Mouse (Mus musculus): ENCODE measurements at regions not wholly inside any gene's neighbourhood (a gene's known extent, or its start where the extent isn't known, plus 50 kb on each side); places are given as distances from the start of the nearest gene placed in this dataset.

DNA sequence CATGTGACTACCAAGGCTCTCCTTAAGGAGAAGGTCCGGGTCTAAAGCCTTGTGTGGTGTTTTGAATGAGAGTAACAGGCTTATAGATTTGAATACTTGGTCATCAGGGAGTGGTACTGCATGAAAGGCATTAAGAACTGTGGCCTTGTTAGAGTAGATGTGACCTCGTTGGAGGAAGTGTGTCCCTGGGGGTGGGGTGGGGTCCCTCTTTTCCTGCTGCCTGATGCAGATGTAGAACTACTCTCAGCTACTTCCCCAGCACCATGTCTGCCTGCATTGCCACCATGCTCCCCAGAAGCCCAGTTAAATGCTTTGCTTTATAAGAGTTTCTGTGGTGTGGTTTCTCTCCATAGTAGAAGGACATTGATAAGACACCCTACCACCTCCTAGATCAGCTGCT is 367.9 kb downstream of the Cbln4 start:
- DNase-seq (ENCODE audit: low spot score), result no peak

DNA sequence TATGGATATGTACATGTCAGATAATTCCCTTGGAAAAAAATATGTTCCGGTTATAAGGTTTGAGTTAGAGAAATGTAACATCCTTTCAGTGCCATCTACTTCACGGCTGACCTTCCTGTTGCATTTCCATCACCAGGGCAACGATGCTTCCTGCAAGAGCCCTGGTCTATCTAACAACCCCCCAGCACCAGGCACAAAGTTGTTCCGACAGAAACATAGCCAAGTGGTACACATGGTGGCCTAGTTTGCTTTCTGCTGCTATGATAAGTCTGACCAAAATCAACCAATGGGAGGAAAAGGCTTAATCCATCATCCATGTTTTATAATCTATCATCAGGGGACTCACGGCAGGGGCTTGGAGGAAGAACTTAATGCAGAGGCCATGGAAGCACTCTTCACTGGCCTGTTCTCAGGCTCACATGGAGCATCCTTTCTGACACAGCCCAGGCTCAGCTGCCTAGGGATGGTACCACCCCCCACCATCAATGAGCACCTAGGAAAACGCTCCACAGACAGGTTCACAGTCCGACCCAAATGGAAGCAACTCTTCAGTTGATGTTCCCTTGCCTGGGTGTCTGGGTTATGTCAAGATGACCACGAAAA is 372.2 kb downstream of the Cbln4 start:
- DNase-seq (ENCODE audit: low spot score), result no peak

DNA sequence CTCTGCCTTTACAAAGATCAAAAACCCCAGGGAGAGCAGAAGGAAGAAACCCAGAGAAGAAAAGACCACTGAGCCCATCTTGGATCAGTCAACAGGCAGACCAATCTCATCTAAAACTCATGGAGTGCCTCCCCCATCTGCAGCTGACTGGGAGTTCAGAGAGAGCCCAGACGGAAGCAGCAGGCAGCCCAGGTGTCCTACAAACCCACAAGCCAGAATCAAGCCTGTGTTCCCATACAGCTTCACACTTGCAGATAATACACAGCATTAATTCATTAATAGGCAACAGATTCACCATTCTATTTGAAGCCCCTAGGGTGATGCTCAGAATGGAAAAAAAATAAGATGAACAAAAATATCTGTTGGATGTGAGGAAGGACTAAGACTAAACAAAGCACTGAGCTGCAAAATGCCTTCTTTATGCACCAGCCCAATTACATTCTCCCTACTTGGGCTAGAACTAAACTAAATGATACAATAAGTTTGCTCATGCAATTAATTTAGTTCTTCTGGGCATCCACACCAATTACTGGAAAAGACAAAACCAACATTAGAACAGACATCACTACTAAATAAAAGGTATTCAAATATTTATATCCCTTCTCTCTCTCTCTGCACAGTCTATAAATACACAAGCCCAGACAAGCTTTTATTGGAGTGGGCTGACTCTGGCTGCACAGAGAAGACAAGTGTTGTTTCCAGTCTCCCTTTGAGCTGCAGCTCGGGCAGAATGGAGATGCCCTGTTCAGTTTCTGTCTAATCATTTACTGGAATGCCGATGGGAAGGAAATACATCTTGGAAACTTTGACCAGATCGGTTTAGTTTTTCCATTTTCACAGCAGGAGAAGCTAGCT is 374.2 kb downstream of the Cbln4 start:
- no peak for DNase-seq (ENCODE audit: low spot score)

- no peak for DNase-seq (ENCODE audit: low spot score)
These were observed 380.7 kb downstream of the Cbln4 start for GRCm38 (mm10) chr2:171662571-171662970.

DNA sequence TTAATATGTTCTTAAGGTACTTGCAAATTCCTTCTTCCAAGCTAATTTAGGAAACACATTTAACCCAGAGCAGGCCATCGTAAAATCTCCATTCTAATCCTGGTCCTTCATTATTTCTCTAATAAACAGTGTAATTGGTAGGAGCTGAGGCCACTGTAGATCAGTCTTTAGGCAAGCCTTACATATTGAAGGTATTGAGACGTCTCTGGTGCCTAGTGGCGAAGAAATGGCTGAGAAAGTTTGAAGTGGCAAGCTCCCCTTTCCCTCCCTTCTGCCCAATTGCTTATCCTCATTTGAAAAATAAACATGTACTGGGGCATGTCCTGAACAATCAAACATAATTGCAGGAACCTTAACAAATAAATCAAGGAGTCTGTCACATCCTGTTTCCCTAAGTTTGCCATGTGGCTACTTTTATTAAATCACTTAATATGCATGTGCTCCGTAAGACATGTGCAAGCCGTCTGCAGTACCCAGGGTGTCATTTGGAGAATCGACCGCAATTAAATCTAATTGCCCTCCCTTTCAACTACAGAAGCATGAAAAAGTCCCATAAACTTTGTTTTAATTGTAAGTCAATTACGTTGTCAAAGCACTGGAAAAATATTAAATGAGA is 381.3 kb downstream of the Cbln4 start:
- no peak for DNase-seq (ENCODE audit: low spot score)

DNA sequence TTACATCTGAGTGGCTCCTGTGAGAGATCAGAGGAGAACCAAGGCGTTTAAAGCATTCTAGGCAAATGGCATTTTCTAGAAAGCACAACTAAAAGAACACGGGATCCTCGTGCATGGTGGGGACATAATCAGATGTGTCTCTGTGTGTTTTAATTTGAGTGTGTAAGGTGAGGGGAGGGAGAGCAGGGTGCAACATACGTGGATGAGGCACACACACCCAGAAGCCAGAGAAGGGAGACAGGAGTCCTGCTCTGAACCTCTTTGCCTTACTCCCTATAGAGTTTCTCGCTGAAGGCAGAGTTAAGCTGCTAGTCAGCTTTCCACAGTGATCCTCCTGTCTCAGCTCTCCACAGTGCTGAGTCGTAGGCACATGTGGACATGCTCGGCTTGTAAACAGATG is 386.1 kb downstream of the Cbln4 start:
- no peak for DNase-seq (ENCODE audit: low spot score)

DNA sequence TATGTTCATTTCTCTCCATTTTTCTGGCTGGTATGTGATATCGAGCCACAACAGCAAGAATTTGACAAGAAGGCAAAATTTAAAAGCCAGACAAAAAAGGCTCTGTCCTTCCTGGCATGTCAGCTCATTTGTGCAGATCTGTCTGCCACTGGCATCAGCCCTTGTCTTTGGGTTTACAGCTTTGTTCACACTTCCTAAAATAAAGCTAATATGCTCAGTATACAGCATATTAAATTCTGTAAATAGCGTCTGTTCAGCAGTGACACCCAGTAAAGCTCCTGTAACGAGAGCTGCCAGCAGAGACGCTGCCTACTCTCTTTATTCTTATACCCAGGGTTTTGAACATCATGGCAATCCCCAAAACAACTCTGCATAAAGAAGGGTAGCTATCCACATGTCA is 401.5 kb downstream of the Cbln4 start:
- DNase-seq (ENCODE audit: low spot score), result no peak

GRCm38 (mm10) chr2:171640478-171640877 is 402.8 kb downstream of the Cbln4 start:
- no peak for DNase-seq (ENCODE audit: low spot score)

GRCm38 (mm10) chr2:171638931-171639330 is 404.3 kb downstream of the Cbln4 start:
- no peak for DNase-seq (ENCODE audit: low spot score)

- no peak for DNase-seq (ENCODE audit: low spot score)
These were observed 406.4 kb downstream of the Cbln4 start for GRCm38 (mm10) chr2:171636837-171637236.

DNA sequence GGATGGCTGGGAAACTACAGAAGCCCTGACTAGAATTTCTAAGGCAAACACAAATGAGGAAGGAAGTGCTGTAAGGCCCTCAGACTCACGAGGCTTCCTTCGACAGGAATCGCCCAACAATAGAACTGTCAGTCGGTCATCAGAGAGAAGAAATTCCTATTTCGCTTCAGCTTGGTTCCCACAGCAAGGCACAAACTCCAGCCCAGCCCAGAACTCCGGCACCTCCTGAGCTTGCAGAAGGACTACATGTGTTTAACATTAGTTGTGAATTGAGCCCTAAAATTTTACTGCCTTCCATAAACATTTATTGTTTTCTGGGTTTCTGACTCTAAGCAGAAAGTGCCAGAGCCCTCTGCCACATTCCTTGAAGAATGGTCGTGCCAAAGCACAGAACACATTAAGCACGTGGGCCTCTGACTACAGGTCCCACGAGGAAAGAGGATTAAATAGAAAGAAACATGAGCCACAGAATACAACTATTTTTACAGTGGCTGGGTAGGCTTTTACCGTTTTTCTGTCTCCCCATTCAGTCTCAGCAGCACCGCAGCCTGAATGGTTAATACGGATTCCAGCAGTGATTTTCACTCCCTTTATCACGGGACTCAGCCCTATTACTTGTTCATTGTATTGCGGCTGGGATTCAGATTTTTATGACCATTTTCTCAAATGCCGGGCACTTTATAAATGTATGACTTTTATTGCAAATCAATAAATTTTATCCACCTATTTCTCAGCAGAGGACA is 409.7 kb downstream of the Cbln4 start:
- peak; percentile 1 for DNase-seq (ENCODE audit: low spot score)

DNA sequence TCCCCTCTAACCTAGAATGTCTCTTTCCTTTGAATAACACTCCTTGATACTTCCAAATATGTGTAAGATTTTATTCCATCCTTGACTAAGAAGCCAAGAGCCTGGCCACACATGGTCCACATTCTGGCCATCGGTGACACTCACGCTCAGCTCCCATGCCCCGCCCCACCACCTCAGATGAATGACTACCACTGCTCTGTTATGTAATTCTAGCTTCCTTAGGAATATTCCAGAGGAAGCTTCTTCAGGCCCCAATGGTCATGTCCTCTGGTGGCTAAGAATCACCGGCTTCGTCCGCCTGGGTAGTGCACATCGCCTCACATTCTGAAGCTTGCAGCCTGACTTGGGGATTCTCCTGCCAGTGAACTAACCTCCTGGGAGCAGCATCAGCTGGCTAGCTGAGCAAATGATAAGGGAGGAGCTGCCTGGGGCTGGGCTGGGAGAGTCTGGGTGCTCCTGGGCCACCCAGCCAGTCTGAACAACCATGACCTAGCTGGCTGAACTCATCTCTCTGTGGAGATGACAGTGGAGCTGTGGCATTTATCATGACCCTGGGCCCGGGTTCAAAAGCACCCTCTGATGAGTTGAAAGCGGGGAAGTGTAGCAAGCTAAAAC is 413.1 kb downstream of the Cbln4 start:
- no peak for DNase-seq (ENCODE audit: low spot score)

- no peak for DNase-seq (ENCODE audit: low spot score)
These were observed 414.9 kb downstream of the Cbln4 start for GRCm38 (mm10) chr2:171628182-171628850.

DNA sequence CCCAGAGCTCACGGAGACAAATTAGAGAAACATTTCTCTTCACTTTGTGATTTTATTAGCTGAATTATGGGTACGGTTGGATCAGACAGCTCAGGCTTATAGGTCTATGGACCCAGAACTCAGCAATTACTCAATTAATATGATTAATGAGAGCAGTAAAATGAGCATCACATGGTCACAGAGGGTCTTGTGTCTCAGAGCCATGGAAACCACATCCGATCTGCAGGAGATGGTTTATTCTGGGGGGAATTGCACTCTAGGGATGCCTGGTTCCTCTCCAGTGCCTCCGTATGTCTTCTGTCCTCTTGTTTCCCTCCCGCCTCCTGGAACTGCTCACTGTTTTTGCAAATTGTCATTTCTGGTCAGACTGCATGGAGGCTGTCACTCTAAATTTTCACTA is 422.6 kb downstream of the Cbln4 start:
- no peak for DNase-seq (ENCODE audit: low spot score)

DNA sequence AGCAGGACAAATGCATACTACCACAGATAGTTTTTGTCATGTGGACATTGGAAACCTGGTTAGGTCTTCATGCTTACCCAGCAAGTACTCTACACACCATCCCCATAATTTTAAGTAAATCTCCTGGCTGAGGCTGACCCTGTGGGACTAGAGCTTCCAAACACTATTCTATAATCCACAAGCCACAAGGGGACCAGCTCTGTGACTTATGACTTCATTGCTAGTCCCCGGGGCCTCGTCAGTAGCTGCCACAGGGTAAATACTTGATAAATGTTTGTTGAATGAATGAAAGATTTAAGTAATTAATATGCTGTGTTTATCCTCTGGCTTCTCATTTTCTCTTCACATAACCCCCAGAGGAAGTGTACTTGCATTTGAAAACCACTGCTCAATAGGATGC is 423.0 kb downstream of the Cbln4 start:
- DNase-seq (ENCODE audit: low spot score), result no peak

- DNase-seq (ENCODE audit: low spot score), result no peak
These were observed 424.5 kb downstream of the Cbln4 start for GRCm38 (mm10) chr2:171618771-171619170.

DNA sequence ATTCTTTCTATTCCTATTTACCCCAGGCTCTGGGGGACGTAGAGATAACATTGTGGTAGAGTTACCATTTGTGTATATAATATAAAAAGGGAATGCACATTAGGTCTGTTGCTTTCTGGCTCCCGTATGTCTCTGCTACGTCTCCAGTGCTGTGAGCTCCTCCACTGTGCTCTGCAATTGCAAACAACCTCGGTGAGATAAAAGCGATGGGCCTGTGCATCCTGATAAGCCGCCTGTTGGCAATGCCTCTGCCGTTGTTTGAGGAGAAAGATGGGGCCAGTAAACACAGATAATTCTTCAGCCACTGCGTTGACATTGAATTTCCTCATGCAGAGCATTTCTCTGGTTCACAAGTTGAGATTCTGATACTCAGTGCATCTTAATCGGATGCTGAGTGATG is 424.9 kb downstream of the Cbln4 start:
- DNase-seq (ENCODE audit: low spot score), result no peak

GRCm38 (mm10) chr2:171615462-171615861 is 427.8 kb downstream of the Cbln4 start:
- no peak for DNase-seq (ENCODE audit: low spot score)

DNA sequence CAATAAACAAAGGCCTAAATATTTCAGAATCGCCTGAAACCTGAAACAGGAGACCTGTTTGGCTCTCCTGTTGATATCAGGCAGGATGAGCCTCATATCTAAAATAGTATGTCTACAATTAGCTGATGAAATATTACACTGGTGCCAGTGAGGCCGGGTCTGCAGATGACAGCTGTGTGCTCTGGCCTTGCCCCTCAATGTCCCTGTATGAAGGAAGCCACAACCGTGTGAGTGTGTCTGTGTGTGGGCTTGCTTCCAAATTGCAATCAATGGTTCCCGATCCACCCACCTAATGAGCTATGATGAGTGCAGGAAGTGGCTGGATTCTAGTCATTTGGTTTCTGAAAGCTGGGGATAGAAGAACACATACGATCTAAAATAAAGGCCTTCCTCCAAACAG is 438.2 kb downstream of the Cbln4 start:
- DNase-seq (ENCODE audit: low spot score), result no peak

DNA sequence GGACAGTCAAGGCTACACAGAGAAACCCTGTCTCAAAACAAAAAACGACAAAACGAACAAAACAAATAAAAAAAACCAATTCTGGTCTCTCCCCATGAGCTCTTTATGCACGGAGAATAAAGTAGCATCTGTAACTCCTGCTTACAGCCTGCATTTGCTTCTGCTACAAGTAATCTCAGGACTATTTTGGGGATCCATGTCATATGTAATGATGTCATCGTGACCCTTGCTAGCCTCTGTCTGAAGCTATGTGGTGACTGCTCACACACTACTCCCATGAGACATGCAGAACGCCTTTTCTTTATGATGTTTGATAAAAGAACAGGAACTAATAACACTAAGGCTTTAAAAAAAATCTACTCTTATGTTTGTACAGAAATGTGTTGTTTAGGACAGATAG is 448.0 kb downstream of the Cbln4 start:
- no peak for DNase-seq (ENCODE audit: low spot score)

- DNase-seq (ENCODE audit: low spot score), result no peak
These were observed 449.4 kb downstream of the Cbln4 start for GRCm38 (mm10) chr2:171593884-171594283.

DNA sequence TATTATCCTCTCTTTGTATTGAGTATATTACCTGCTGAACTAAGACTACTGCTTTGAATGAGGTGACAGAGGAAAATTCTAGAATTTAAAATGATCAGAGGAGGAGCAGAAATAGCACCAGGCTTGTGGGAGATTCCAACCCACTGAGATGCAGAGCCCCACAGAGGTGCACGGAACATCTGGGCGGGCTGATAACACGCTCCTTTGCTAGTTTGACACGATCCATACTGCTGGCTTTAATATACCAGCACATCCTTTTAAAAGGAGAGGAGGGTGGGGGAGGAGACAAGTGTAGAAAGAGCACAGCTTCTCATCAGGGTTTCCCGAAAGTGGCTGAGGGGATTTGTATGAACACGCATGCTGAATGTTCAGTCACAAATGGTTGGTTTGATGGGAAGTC is 451.0 kb downstream of the Cbln4 start:
- DNase-seq (ENCODE audit: low spot score), result no peak

Data from ovary, postnatal 14 days (tissue).